Mouse (Mus musculus): Measurements from ENCODE around the gene Nrm.

DNA sequence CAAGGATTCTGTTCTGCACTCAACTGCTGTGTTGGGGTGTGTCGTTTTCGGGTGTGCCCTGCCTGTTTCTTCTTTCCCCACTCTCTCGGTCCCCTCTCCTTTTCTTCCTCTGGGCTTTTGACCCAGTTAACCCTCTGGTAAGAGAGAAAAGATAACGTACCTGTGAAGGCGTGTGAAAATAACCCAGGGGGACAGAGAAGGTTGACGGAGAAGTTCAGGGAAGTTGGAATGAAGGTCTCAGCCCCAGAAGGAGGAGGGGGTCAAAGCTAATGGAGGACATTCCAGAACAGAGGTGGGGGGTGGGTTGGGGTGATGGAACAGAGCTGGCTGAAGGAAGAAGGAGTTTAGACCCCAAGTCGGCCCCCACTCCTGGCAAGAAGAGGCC lies 7.8 kb downstream of the Nrm start:
- TF ChIP-seq GATA1 (IDR thresholded peaks at IDR 0.05; ENCODE audit: low read length): no peak
- TF ChIP-seq TAL1 (IDR thresholded peaks at IDR 0.05; ENCODE audit: low read length): no peak
